Mouse (Mus musculus) stomach, embryonic 14.5 days (tissue): Measurements from ENCODE around the gene Atxn7. TPM values are rescaled to one million over a fixed set of nuclear protein-coding genes. Genes with fewer than 3 reads are reported as not detected.

Experiments used
- ATAC-seq: fragments of 200-750 bp; cut with Nextera tagmentation; 2 replicates; pipeline ENCODE4 v1.8.0; 2017; ENCODE audit warnings: low read depth, moderate TSS enrichment; ENCODE audit not compliant: insufficient number of reproducible peaks, insufficient read depth, low FRiP score
- H3K27ac ChIP-seq: fragments of 300-500 bp; sonication (generic); 2 replicates; pipeline ENCODE4 v1.5.1; 2014; ENCODE audit warnings: mild to moderate bottlenecking, low read length, moderate library complexity, mixed read lengths
- H3K27me3 ChIP-seq: fragments of 300-500 bp; sonication (generic); 2 replicates; pipeline ENCODE4 v1.6.1; 2014; ENCODE audit warnings: low read length, control low read depth, mixed read lengths; ENCODE audit not compliant: control insufficient read depth, insufficient read depth
- H3K36me3 ChIP-seq: fragments of 300-500 bp; sonication (generic); 2 replicates; pipeline ENCODE4 v1.6.1; 2014; ENCODE audit warnings: mild to moderate bottlenecking, control low read depth, low read length, moderate library complexity, mixed read lengths; ENCODE audit not compliant: control insufficient read depth, insufficient read depth
- H3K4me1 ChIP-seq: fragments of 300-500 bp; sonication (generic); 2 replicates; pipeline ENCODE4 v1.6.1; 2014; ENCODE audit warnings: low read length, control low read depth, mixed read lengths; ENCODE audit not compliant: control insufficient read depth, insufficient read depth
- H3K4me2 ChIP-seq: fragments of 300-500 bp; sonication (generic); replicated peaks from 2 replicates; pipeline ENCODE4 v1.6.1; 2014; ENCODE audit warnings: low read depth, low read length, control low read depth
- H3K4me3 ChIP-seq: fragments of 300-500 bp; sonication (generic); 2 replicates; pipeline ENCODE4 v1.5.1; 2014; ENCODE audit warnings: low read depth, low read length, control low read depth
- H3K9ac ChIP-seq: fragments of 300-500 bp; sonication (generic); replicated peaks from 2 replicates; pipeline ENCODE4 v1.6.1; 2014; ENCODE audit warnings: low read depth, mild to moderate bottlenecking, control low read depth, low read length, moderate library complexity, mixed read lengths
- H3K9me3 ChIP-seq: fragments of 300-500 bp; sonication (generic); 2 replicates; pipeline ENCODE4 v1.6.1; 2016; ENCODE audit warnings: low read depth, low read length, control low read depth; ENCODE audit not compliant: control insufficient read depth
- WGBS: fragments of 180-500 bp; shearing (Covaris S2); extraction: QIAGEN DNeasy Blood & Tissue Kit; methylation state at CpG from one replicate; pipeline ENCODE4 v1.1.7; 2014; 5-methylcytosine and 5-hydroxymethylcytosine counted together
- polyA plus RNA-seq: library from polyadenylated mRNA; unstranded; fragments of >200 nt; fragmentation: Nextera tagmentation; extraction: Ambion mirVana; gene quantifications from 2 replicates; pipeline ENCODE4 v1.2.1, GENCODE M21; 2014

Atxn7 gene
- polyA plus RNA-seq, 1 experiment from 2014 or later = 7.2 TPM

- ATAC-seq = no peak
- 88% methylated on average over 3 of the region's 3 CpGs for WGBS
Measured at GRCm38 (mm10) chr14:13970513-13970912, 9.3 kb downstream of the Atxn7 start.

GRCm38 (mm10) chr14:13971644-13972234 lies 10.5 kb downstream of the Atxn7 start:
- H3K4me3 ChIP-seq = no peak overlapping the region
- H3K4me1 ChIP-seq = no peaks in the 10 kb centered on the region
- 0 out of 2 replicates have a peak overlapping the region, but pooled peaks have one; percentile 3 for H3K9ac ChIP-seq
- WGBS = 63% methylated on average over 6 of the region's 6 CpGs
- H3K27me3 ChIP-seq = no peaks in the 10 kb centered on the region
- no peak for ATAC-seq
- no peaks in the 10 kb centered on the region for H3K9me3 ChIP-seq
- H3K36me3 ChIP-seq = no peaks in the 10 kb centered on the region
- H3K4me2 ChIP-seq = no peak overlapping the region
- no peak overlapping the region for H3K27ac ChIP-seq

More at GRCm38 (mm10) chr14:13970513-13970912, 9.3 kb downstream of the Atxn7 start:
- Histone ChIP-seq H3K9me3 (no peaks in the 10 kb centered on the region), H3K9ac (no peak overlapping the region), H3K36me3 (no peaks in the 10 kb centered on the region), H3K4me3 (no peak overlapping the region), H3K27ac (no peak overlapping the region), H3K27me3 (no peaks in the 10 kb centered on the region), H3K4me2 (no peak overlapping the region), H3K4me1 (peaks cover 2% of the 10 kb centered on the region; the same call in 1 of the 2 replicates)

- no peaks in the 10 kb centered on the region for H3K9me3 ChIP-seq
- H3K4me2 ChIP-seq = no peak overlapping the region
- no peaks in the 10 kb centered on the region for H3K27me3 ChIP-seq
- 86% methylated on average over 1 of the region's 1 CpGs for WGBS
- no peak overlapping the region for H3K4me3 ChIP-seq
- H3K36me3 ChIP-seq = no peaks in the 10 kb centered on the region
- ATAC-seq = no peak
- no peak overlapping the region for H3K27ac ChIP-seq
- no peaks in the 10 kb centered on the region for H3K4me1 ChIP-seq
- no peak overlapping the region for H3K9ac ChIP-seq
Measured at GRCm38 (mm10) chr14:13977498-13977897, 16.3 kb downstream of the Atxn7 start.

- no peak for ATAC-seq
- Histone ChIP-seq H3K27me3 (no peaks in the 10 kb centered on the region), H3K4me1 (no peaks in the 10 kb centered on the region), H3K9me3 (no peaks in the 10 kb centered on the region), H3K36me3 (no peaks in the 10 kb centered on the region), H3K4me3 (no peak overlapping the region), H3K4me2 (no peak overlapping the region), H3K9ac (no peak overlapping the region), H3K27ac (no peak overlapping the region)
- WGBS = 42% methylated on average over 2 of the region's 2 CpGs
Measured at GRCm38 (mm10) chr14:13981286-13981685, 20.0 kb downstream of the Atxn7 start.

- Histone ChIP-seq H3K9me3 (no peaks in the 10 kb centered on the region), H3K4me2 (no peak overlapping the region), H3K36me3 (no peaks in the 10 kb centered on the region), H3K9ac (no peak overlapping the region), H3K4me3 (no peak overlapping the region), H3K4me1 (no peaks in the 10 kb centered on the region), H3K27ac (no peak overlapping the region), H3K27me3 (no peaks in the 10 kb centered on the region)
- no peak for ATAC-seq
- 64% methylated on average over 2 of the region's 2 CpGs for WGBS
Measured at GRCm38 (mm10) chr14:13982174-13982573, 20.9 kb downstream of the Atxn7 start.

GRCm38 (mm10) chr14:13988397-13988796 lies 27.2 kb downstream of the Atxn7 start:
- Histone ChIP-seq H3K36me3 (no peaks in the 10 kb centered on the region), H3K27ac (no peak overlapping the region), H3K9ac (no peak overlapping the region), H3K4me1 (no peaks in the 10 kb centered on the region), H3K9me3 (no peaks in the 10 kb centered on the region), H3K27me3 (no peaks in the 10 kb centered on the region), H3K4me3 (no peak overlapping the region), H3K4me2 (no peak overlapping the region)
- WGBS = 56% methylated on average over 2 of the region's 2 CpGs
- no peak for ATAC-seq

GRCm38 (mm10) chr14:13990741-13991140 lies 29.5 kb downstream of the Atxn7 start:
- Histone ChIP-seq H3K27me3 (no peaks in the 10 kb centered on the region), H3K4me1 (0 out of 2 replicates have a peak, but pooled peaks cover 3% of the 10 kb centered on the region), H3K4me3 (no peak overlapping the region), H3K36me3 (no peaks in the 10 kb centered on the region), H3K27ac (no peak overlapping the region), H3K9ac (no peak overlapping the region), H3K9me3 (no peaks in the 10 kb centered on the region), H3K4me2 (no peak overlapping the region)
- no peak for ATAC-seq
- 82% methylated on average over 3 of the region's 3 CpGs for WGBS

GRCm38 (mm10) chr14:13995206-13996097 lies 34.2 kb downstream of the Atxn7 start:
- 0 out of 2 replicates have a peak, but pooled peaks cover 3% of the 10 kb centered on the region for H3K4me1 ChIP-seq
- no peak overlapping the region for H3K27ac ChIP-seq
- H3K9me3 ChIP-seq = no peaks in the 10 kb centered on the region
- 0 out of 2 replicates have a peak, but pooled peaks have one; percentile 49 for ATAC-seq
- H3K27me3 ChIP-seq = no peaks in the 10 kb centered on the region
- 46% methylated on average over 9 of the region's 9 CpGs for WGBS
- no peak overlapping the region for H3K9ac ChIP-seq
- no peak overlapping the region for H3K4me3 ChIP-seq
- no peak overlapping the region for H3K4me2 ChIP-seq
- no peaks in the 10 kb centered on the region for H3K36me3 ChIP-seq
